Mouse (Mus musculus) adrenal gland (tissue): ENCODE data around the gene Dab2ip.

ENCODE experiments used
- intact Hi-C: fragments of 180-260 bp; cut with DNase I; formaldehyde crosslinking; loops from one replicate; pipeline ENCODE4 v1.15.1; 2025

Dab2ip gene

GRCm38 (mm10) chr2:35592725-35593392 is 34.8 kb downstream of the Dab2ip start:
- intact Hi-C loops, result no loop called here

GRCm38 (mm10) chr2:35593889-35594288 is 35.8 kb downstream of the Dab2ip start:
- intact Hi-C loops, result no loop called here

- intact Hi-C loops, result no loop called here
These were observed 37.0 kb downstream of the Dab2ip start for GRCm38 (mm10) chr2:35595102-35595501.

- intact Hi-C loops, result no loop called here
These were observed 37.7 kb downstream of the Dab2ip start for GRCm38 (mm10) chr2:35595718-35596117.

- intact Hi-C loops, result no loop called here
These were observed 38.7 kb downstream of the Dab2ip start for GRCm38 (mm10) chr2:35596796-35597195.

- intact Hi-C loops, result no loop called here
These were observed 40.8 kb downstream of the Dab2ip start for GRCm38 (mm10) chr2:35598819-35599218.

- intact Hi-C loops, result no loop called here
These were observed 43.6 kb downstream of the Dab2ip start for GRCm38 (mm10) chr2:35601665-35602064.

GRCm38 (mm10) chr2:35607476-35607875 is 49.4 kb downstream of the Dab2ip start:
- intact Hi-C loops, result no loop called here

GRCm38 (mm10) chr2:35608856-35609255 is 50.8 kb downstream of the Dab2ip start:
- intact Hi-C loops, result no loop called here

- intact Hi-C loops, result no loop called here
These were observed 51.3 kb downstream of the Dab2ip start for GRCm38 (mm10) chr2:35609317-35609716.

GRCm38 (mm10) chr2:35610168-35610951 is 52.3 kb downstream of the Dab2ip start:
- intact Hi-C loops, result no loop called here

- intact Hi-C loops, result no loop called here
These were observed 52.9 kb downstream of the Dab2ip start for GRCm38 (mm10) chr2:35610976-35611375.

- intact Hi-C loops, result no loop called here
These were observed 53.6 kb downstream of the Dab2ip start for GRCm38 (mm10) chr2:35611645-35612044.

- intact Hi-C loops, result no loop called here
These were observed 54.2 kb downstream of the Dab2ip start for GRCm38 (mm10) chr2:35612297-35612696.

GRCm38 (mm10) chr2:35613946-35614353 is 55.9 kb downstream of the Dab2ip start:
- intact Hi-C loops, result no loop called here

GRCm38 (mm10) chr2:35614411-35614810 is 56.3 kb downstream of the Dab2ip start:
- intact Hi-C loops, result no loop called here

- intact Hi-C loops, result no loop called here
These were observed 57.3 kb downstream of the Dab2ip start for GRCm38 (mm10) chr2:35615366-35615765.

GRCm38 (mm10) chr2:35615977-35616376 is 57.9 kb downstream of the Dab2ip start:
- intact Hi-C loops, result no loop called here

- intact Hi-C loops, result no loop called here
These were observed 59.0 kb downstream of the Dab2ip start for GRCm38 (mm10) chr2:35616891-35617658.

GRCm38 (mm10) chr2:35618981-35619380 is 60.9 kb downstream of the Dab2ip start:
- intact Hi-C loops, result no loop called here

- intact Hi-C loops, result no loop called here
These were observed 61.5 kb downstream of the Dab2ip start for GRCm38 (mm10) chr2:35619532-35619931.
